Mouse (Mus musculus): ENCODE data around the gene Dgkq. TPM values are rescaled to one million over a fixed set of nuclear protein-coding genes. Genes with fewer than 3 reads are reported as not detected.
A peak's percentile ranks its signal among the peaks of the same experiment; 100 is the strongest.

Dgkq gene
- total RNA-seq, 2 experiments from 2014 or later: 40.5 to 57.7 TPM

DNA sequence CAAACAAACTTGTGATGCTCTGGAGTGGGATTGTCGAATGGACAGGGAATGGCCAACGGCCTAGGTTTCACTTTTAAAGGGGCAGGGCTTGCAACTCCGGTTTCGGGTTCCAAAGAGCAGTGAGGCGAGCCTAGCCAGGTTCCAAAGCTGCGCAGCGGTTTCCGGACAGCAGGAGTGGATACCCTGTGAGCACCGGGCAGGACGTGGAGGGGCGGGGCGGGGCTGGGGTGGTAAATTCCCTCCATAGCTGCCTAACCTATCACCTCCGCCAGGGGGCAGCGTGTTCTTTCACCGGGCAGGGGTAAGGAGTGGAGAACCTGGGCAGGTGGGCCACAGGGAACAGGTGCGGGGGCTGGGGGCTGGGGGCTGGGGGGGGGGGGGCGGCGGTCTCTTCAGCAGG lies 22.8 kb upstream of the Dgkq start, which contains the start of gene Fgfrl1:
Gene Fgfrl1, plus strand, starts transcription at position 112 of the 400 bp plus-strand sequence.
- no peak for DNase-seq (ENCODE audit: low spot score in 2 of 2)
- intact Hi-C loops (cut with DNase I): loop anchor here (2.0 kb wide), 1 partner anchor 35 kb away; no protein-coding TSS in a partner anchor

DNA sequence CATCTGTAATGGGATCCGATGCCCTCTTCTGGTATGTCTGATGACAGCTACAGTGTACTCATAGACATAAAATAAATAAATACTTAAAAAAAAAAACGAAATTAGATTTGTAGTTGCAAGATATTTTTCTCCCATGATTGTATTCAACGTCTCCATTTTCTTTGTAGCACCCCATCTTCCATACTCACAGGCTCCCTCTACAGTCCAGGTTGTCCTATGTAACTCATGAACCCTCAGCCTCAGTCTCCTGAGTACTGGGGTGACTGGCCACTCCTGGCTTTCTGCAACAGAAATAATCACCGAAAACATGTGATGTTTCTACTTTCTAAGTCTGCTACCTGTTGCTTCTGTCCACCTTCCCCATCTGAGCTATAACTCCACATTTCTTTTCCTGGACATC lies 21.7 kb upstream of the Dgkq start:
- no peak for DNase-seq (ENCODE audit: low spot score in 2 of 2)
- intact Hi-C loops (cut with DNase I): no loop called here

DNA sequence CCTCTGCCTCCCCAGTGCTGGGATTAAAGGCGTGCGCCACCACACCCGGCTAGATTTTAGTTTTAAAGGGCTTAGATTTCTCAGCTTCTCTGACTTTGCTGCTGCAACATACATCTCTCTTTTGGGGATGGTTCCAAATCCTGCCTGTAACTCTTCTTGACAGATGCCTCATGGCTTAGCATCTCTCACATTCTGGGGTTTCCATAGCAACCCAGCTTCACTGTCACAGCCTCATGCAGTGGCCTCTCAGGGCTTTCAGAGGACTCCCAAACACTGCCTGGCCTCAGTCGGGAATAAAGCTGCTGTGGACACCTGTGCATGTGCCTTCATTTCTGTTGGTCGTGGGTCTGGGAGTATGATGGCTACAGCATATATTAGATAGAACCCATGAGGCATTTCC lies 19.6 kb upstream of the Dgkq start:
- intact Hi-C loops (cut with DNase I): no loop called here
- DNase-seq (ENCODE audit: low spot score in 2 of 2): no peak

DNA sequence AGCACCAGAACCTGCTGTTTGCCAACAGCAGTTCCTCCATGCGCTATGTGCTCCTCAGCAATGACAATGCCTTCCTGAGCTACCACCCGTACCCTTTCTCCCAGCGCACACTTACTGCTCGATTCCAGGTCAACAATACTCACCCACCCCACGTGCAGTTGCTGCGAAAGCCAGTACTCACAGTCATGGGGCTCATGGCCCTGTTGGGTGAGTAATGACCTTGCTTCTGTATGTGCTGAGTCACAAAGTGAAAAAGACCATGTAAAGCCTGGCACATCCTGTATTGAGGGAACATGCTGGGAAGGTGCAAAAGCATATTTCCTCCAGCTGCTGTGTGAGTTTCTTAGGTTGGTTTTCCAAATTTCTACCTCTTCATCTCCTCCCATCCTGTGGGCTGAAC lies 11.4 kb upstream of the Dgkq start:
- DNase-seq (ENCODE audit: low spot score in 2 of 2): no peak
- intact Hi-C loops (cut with DNase I): no loop called here

GRCm38 (mm10) chr5:108679909-108680308 lies 10.4 kb upstream of the Dgkq start:
- intact Hi-C loops (cut with DNase I): no loop called here
- no peak for DNase-seq (ENCODE audit: low spot score in 2 of 2)

GRCm38 (mm10) chr5:108678296-108678854 lies 8.9 kb upstream of the Dgkq start:
- intact Hi-C loops (cut with DNase I): no loop called here
- DNase-seq (ENCODE audit: low spot score in 2 of 2): no peak

- peak; percentile 82 to 84 for DNase-seq (ENCODE audit: low spot score in 2 of 2)
- intact Hi-C loops (cut with DNase I): no loop called here
These were observed 8.3 kb upstream of the Dgkq start for GRCm38 (mm10) chr5:108677605-108678295.

DNA sequence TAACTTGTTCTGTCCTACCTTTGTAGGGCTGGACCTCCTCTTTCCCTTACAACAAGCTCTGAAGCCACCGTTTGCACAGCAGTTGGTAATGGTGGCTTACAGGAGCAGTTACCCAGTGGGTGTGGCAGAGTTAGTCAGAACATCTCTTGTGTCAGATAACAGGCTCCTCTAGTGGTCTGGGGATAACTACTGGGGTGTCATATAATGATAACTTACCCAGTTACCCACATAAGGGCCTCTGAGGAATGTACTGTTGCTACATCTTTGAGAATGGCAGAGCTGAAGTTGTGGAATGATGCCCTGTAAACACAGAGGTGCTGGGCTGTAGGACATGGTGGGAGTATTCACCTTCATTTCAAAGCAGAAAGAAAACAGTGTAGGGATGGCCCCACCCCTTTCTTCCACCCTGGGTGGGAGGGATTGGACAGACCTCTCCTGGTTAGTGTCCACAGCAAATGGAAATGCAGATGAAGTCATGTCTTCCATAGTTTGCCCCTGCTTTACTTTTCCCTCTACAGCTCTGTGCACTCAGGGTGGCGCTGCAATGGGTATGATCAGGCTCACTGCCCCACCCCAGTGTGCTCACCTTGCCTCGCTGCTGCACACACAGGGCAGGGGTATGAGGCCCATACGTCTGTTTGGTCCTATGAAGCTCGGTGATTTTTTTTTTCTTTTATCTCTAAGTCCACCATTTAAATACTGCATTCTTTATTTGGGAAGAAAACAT lies 7.5 kb upstream of the Dgkq start:
- no peak for DNase-seq (ENCODE audit: low spot score in 2 of 2)
- intact Hi-C loops (cut with DNase I): no loop called here

- intact Hi-C loops (cut with DNase I): no loop called here
- no peak for DNase-seq (ENCODE audit: low spot score in 2 of 2)
These were observed 5.9 kb upstream of the Dgkq start, which contains the start of gene Slc26a1 for GRCm38 (mm10) chr5:108675251-108675816. Slc26a1 (minus strand) TSS chr5:108675569.

- intact Hi-C loops (cut with DNase I): no loop called here
- DNase-seq (ENCODE audit: low spot score in 2 of 2): no peak
These were observed 5.2 kb upstream of the Dgkq start for GRCm38 (mm10) chr5:108674624-108675023.

GRCm38 (mm10) chr5:108671757-108672156 lies 2.3 kb upstream of the Dgkq start:
- intact Hi-C loops (cut with DNase I): no loop called here
- no peak for DNase-seq (ENCODE audit: low spot score in 2 of 2)

DNA sequence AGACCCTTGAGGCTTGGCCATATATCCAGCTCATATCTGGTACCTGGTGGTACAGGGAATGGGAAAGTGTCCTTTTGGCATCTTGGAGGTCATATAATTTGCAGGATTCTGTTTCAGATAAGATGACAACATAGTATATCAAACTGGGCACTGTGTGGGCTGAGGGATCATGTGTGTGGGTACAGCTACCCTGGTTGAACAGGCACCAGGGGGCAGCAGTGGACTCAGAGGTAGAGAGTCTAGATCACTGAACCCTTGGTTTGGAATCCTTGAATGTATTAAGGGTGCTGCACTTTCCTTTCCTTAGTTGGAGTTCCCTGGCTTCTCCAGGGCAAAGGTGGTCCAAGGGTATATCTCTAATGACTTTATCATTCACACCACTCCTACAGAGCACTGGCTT lies 1.3 kb upstream of the Dgkq start:
- DNase-seq (ENCODE audit: low spot score in 2 of 2): no peak
- intact Hi-C loops (cut with DNase I): no loop called here

- DNase-seq (ENCODE audit: low spot score in 2 of 2): no peak
- intact Hi-C loops (cut with DNase I): loop anchor here (2.0 to 5.0 kb wide), 2 partner anchors 57 to 243 kb away; no protein-coding TSS in a partner anchor
These were observed 514 bp upstream of the Dgkq start for GRCm38 (mm10) chr5:108669986-108670385.

GRCm38 (mm10) chr5:108668387-108668932 lies 1.0 kb downstream of the Dgkq start:
- DNase-seq (ENCODE audit: low spot score in 2 of 2): no peak
- intact Hi-C loops (cut with DNase I): loop anchor here (2.0 to 5.0 kb wide), 2 partner anchors 58 to 241 kb away; no protein-coding TSS in a partner anchor

GRCm38 (mm10) chr5:108667370-108667769 lies 2.1 kb downstream of the Dgkq start:
- intact Hi-C loops (cut with DNase I): loop anchor here (5.0 kb wide), 1 partner anchor 240 kb away; no protein-coding TSS in a partner anchor
- DNase-seq (ENCODE audit: low spot score in 2 of 2): no peak

- no peak for DNase-seq (ENCODE audit: low spot score in 2 of 2)
- intact Hi-C loops (cut with DNase I): loop anchor here (5.0 kb wide), 1 partner anchor 238 kb away; no protein-coding TSS in a partner anchor
These were observed 4.4 kb downstream of the Dgkq start for GRCm38 (mm10) chr5:108665066-108665465.

- intact Hi-C loops (cut with DNase I): no loop called here
- no peak for DNase-seq (ENCODE audit: low spot score in 2 of 2)
These were observed 6.7 kb downstream of the Dgkq start for GRCm38 (mm10) chr5:108662772-108663171.

- intact Hi-C loops (cut with DNase I): no loop called here
- DNase-seq (ENCODE audit: low spot score in 2 of 2): peak; percentile 89
These were observed 8.7 kb downstream of the Dgkq start for GRCm38 (mm10) chr5:108660632-108661268.

Measured in left cerebral cortex, postnatal 36 days (tissue).